Mouse (Mus musculus): Measurements from ENCODE around the gene S100a2. TPM values are rescaled to one million over a fixed set of nuclear protein-coding genes. Genes with fewer than 3 reads are reported as not detected.
A peak's percentile ranks its signal among the peaks of the same experiment; 100 is the strongest.

S100a2 gene
- polyA plus RNA-seq, 1 experiment from 2014 or later, result not detected

DNA sequence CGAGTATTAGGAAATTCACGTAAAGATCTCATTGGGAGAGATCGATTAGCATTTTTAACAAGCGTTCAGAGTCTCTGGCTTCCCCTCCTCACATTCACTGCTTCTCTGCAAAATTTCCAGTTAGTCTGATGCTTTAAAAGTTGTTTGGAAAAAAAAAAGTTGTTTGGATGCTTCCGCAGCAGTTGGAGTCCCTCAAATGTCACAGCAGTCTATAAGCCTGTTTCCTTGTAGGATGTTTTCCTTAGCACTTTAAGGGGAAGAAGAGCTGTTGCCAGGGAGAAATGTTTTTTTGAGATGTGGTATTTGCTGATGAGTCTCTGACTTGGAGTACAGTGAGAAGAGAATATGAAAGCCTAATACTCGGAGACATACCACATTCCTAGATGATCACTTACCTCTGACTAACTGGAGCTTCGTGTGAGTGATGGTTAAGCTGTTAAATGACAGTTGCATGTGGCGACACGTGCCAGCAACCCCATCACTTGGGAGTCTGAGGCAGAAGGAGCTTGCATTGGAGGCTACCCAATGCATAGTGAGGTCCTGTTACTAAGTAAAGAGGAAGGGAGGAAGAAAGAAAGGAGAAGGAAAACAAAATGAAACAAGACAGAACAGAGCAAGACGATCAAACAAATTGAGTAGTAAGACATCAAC is 13.6 kb upstream of the S100a2 start:
- H3K4me3 ChIP-seq (ENCODE audit: low read depth, low read length), result no peak overlapping the region
- no peak overlapping the region for H3K9ac ChIP-seq (ENCODE audit: low read depth, low read length)
- no peak overlapping the region for H3K4me2 ChIP-seq (ENCODE audit: low read length)
- ATAC-seq, result no peak
- no peaks in the 10 kb centered on the region for H3K4me1 ChIP-seq (ENCODE audit: control insufficient read depth, insufficient read depth, low read length)
- H3K27me3 ChIP-seq (ENCODE audit: control insufficient read depth, insufficient read depth, low read depth, low read length), result no peaks in the 10 kb centered on the region
- H3K27ac ChIP-seq (ENCODE audit: low read length), result no peak overlapping the region
- no peaks in the 10 kb centered on the region for H3K36me3 ChIP-seq (ENCODE audit: control insufficient read depth, insufficient read depth, low read length)
- 77% methylated on average over 10 of the region's 10 CpGs for WGBS
- no peaks in the 10 kb centered on the region for H3K9me3 ChIP-seq (replicated peaks; ENCODE audit: control insufficient read depth, low read length, poor library complexity, severe bottlenecking)

DNA sequence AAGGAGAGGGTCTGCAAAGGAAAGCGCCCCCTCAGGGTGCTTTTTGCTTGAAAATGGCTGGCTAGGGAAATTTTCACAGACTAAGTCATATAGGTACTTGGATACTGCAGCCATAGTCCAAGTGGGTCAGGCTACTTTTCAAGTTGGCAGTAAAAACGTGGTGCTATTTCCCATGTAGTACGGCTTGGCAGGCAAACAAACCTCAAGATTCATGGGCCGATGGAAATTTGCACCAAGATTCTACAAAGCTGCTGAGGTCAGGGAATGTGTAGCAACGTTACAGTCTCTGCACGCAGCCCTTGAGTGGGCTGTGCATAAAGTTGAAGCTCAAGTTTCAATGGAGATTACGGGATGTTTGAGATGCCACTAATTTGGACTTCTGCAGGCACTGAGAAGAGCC is 10.6 kb upstream of the S100a2 start:
- Histone ChIP-seq H3K4me1 (ENCODE audit: control insufficient read depth, insufficient read depth, low read length) (no peaks in the 10 kb centered on the region), H3K9me3 (replicated peaks; ENCODE audit: control insufficient read depth, low read length, poor library complexity, severe bottlenecking) (no peaks in the 10 kb centered on the region), H3K36me3 (ENCODE audit: control insufficient read depth, insufficient read depth, low read length) (no peaks in the 10 kb centered on the region), H3K4me3 (ENCODE audit: low read depth, low read length) (no peak overlapping the region), H3K27ac (ENCODE audit: low read length) (no peak overlapping the region), H3K4me2 (ENCODE audit: low read length) (no peak overlapping the region), H3K27me3 (ENCODE audit: control insufficient read depth, insufficient read depth, low read depth, low read length) (no peaks in the 10 kb centered on the region), H3K9ac (ENCODE audit: low read depth, low read length) (no peak overlapping the region)
- ATAC-seq, result no peak
- WGBS, result 83% methylated on average over 7 of the region's 7 CpGs

DNA sequence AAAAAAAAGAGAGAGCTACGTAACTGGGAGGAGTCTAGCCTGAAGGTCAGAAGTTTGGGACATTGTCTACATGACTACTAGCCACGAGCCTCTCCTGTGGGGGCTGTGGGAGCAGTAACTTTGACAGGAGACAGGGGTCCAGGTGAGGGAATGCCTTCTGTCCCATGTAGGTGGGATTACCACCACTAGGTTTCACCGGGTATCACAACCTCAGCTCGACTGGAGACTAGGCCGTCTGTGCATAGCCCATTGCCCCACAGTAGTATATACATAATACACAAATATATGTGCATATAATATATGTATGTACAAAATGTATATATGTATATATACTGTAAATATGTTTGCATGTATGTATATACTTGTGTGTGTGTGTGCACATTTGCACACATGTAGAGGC is 8.9 kb upstream of the S100a2 start:
- no peak overlapping the region for H3K4me3 ChIP-seq (ENCODE audit: low read depth, low read length)
- H3K9me3 ChIP-seq (replicated peaks; ENCODE audit: control insufficient read depth, low read length, poor library complexity, severe bottlenecking), result no peaks in the 10 kb centered on the region
- WGBS, result 94% methylated on average over 5 of the region's 5 CpGs
- no peak overlapping the region for H3K9ac ChIP-seq (ENCODE audit: low read depth, low read length)
- no peak for ATAC-seq
- no peaks in the 10 kb centered on the region for H3K4me1 ChIP-seq (ENCODE audit: control insufficient read depth, insufficient read depth, low read length)
- no peaks in the 10 kb centered on the region for H3K27me3 ChIP-seq (ENCODE audit: control insufficient read depth, insufficient read depth, low read depth, low read length)
- H3K27ac ChIP-seq (ENCODE audit: low read length), result no peak overlapping the region
- no peak overlapping the region for H3K4me2 ChIP-seq (ENCODE audit: low read length)
- no peaks in the 10 kb centered on the region for H3K36me3 ChIP-seq (ENCODE audit: control insufficient read depth, insufficient read depth, low read length)

DNA sequence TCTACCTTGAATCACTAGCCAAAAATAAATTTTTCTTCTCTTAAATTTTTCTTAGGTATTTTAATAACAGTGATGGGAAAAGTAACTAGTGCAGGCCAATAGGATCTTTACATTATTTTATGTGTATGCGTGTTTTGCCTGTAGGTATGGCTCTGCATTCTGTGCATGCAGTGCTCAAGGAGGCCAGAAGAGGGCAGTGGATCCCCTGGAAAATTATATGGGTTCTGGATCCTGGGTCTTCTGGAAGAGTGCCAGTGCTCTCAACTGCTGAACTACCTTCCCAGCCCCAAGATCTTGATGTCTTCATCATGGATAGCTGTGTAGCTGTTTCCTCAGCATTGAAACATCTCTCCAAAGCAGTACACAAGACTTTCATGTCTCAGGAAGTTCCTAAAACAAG is 7.9 kb upstream of the S100a2 start:
- no peak overlapping the region for H3K4me2 ChIP-seq (ENCODE audit: low read length)
- H3K36me3 ChIP-seq (ENCODE audit: control insufficient read depth, insufficient read depth, low read length), result no peaks in the 10 kb centered on the region
- 94% methylated on average over 1 of the region's 1 CpGs for WGBS
- H3K9ac ChIP-seq (ENCODE audit: low read depth, low read length), result no peak overlapping the region
- no peak overlapping the region for H3K27ac ChIP-seq (ENCODE audit: low read length)
- no peaks in the 10 kb centered on the region for H3K4me1 ChIP-seq (ENCODE audit: control insufficient read depth, insufficient read depth, low read length)
- H3K27me3 ChIP-seq (ENCODE audit: control insufficient read depth, insufficient read depth, low read depth, low read length), result no peaks in the 10 kb centered on the region
- no peaks in the 10 kb centered on the region for H3K9me3 ChIP-seq (replicated peaks; ENCODE audit: control insufficient read depth, low read length, poor library complexity, severe bottlenecking)
- no peak overlapping the region for H3K4me3 ChIP-seq (ENCODE audit: low read depth, low read length)
- ATAC-seq, result no peak

DNA sequence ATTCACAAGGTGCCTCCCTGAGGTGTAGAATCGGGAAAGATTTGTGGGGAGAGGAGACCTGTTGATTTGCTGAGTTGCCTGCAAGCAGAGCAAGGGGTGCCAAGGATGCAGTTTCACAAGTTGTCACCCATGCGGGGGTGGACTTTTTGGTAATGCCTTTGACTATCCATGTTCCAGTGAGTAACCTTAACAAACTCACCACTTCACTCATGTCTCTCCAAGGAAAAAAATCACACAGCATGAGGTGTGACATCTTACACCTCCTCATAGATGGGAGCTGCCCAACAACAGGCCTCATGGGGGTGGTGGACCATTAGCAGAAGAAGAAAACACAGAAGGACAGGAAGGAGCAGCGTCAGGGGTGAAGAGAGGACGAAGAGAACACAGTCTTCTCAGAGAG is 7.5 kb upstream of the S100a2 start:
- H3K36me3 ChIP-seq (ENCODE audit: control insufficient read depth, insufficient read depth, low read length), result no peaks in the 10 kb centered on the region
- no peak overlapping the region for H3K4me2 ChIP-seq (ENCODE audit: low read length)
- H3K9me3 ChIP-seq (replicated peaks; ENCODE audit: control insufficient read depth, low read length, poor library complexity, severe bottlenecking), result no peaks in the 10 kb centered on the region
- no peak overlapping the region for H3K27ac ChIP-seq (ENCODE audit: low read length)
- H3K27me3 ChIP-seq (ENCODE audit: control insufficient read depth, insufficient read depth, low read depth, low read length), result no peaks in the 10 kb centered on the region
- ATAC-seq, result no peak
- no peak overlapping the region for H3K9ac ChIP-seq (ENCODE audit: low read depth, low read length)
- 93% methylated on average over 4 of the region's 4 CpGs for WGBS
- H3K4me3 ChIP-seq (ENCODE audit: low read depth, low read length), result no peak overlapping the region
- H3K4me1 ChIP-seq (ENCODE audit: control insufficient read depth, insufficient read depth, low read length), result no peaks in the 10 kb centered on the region

DNA sequence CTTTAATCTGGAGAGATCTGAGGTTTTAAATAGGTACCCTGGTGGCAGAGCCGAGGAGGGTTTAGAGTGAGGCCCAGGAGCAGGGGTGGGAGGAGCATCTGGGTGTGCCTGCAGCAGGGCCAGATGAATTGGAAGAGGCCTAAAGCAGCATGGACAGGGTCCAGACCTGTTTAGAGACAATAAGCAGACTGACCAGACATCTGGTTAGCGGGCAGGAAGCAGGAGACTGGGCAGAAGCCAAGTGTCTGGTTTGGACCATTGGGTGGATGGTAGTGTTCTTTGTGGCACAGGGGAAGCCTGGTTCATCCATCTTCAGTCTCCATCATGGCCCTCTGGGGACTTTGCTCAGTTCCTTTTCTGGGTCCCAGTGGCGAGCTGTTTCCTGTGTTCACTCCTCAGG is 6.2 kb upstream of the S100a2 start:
- Histone ChIP-seq H3K27me3 (ENCODE audit: control insufficient read depth, insufficient read depth, low read depth, low read length) (no peaks in the 10 kb centered on the region), H3K4me3 (ENCODE audit: low read depth, low read length) (no peak overlapping the region), H3K36me3 (ENCODE audit: control insufficient read depth, insufficient read depth, low read length) (no peaks in the 10 kb centered on the region), H3K27ac (ENCODE audit: low read length) (no peak overlapping the region), H3K9me3 (replicated peaks; ENCODE audit: control insufficient read depth, low read length, poor library complexity, severe bottlenecking) (no peaks in the 10 kb centered on the region), H3K4me2 (ENCODE audit: low read length) (no peak overlapping the region), H3K4me1 (ENCODE audit: control insufficient read depth, insufficient read depth, low read length) (no peaks in the 10 kb centered on the region), H3K9ac (ENCODE audit: low read depth, low read length) (no peak overlapping the region)
- ATAC-seq, result no peak
- 42% methylated on average over 3 of the region's 3 CpGs for WGBS

DNA sequence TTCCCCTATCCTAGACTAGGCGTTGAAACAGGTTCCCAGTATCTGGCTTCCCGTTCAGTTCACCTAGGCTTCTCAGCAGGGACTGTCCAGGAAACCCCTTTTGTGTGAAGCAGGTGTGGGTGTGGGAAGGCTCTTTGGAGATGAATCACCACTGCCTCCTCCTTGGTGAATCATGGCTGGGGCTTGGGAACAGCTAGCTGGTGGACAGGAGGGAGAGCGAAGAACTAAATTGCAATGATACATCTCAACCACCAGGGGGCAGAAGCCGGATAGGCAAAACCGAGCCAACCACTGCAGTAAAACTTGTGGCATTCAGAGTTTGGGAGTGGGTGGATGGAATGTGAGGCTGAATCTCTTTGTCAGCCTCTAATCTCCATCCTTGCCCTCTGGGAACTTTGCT is 4.5 kb upstream of the S100a2 start:
- H3K27me3 ChIP-seq (ENCODE audit: control insufficient read depth, insufficient read depth, low read depth, low read length), result no peaks in the 10 kb centered on the region
- H3K27ac ChIP-seq (ENCODE audit: low read length), result no peak overlapping the region
- ATAC-seq, result 0 out of 2 replicates have a peak, but pooled peaks have one; percentile 34
- H3K4me1 ChIP-seq (ENCODE audit: control insufficient read depth, insufficient read depth, low read length), result no peaks in the 10 kb centered on the region
- 35% methylated on average over 5 of the region's 5 CpGs for WGBS
- H3K36me3 ChIP-seq (ENCODE audit: control insufficient read depth, insufficient read depth, low read length), result no peaks in the 10 kb centered on the region
- no peak overlapping the region for H3K9ac ChIP-seq (ENCODE audit: low read depth, low read length)
- H3K4me3 ChIP-seq (ENCODE audit: low read depth, low read length), result no peak overlapping the region
- no peak overlapping the region for H3K4me2 ChIP-seq (ENCODE audit: low read length)
- no peaks in the 10 kb centered on the region for H3K9me3 ChIP-seq (replicated peaks; ENCODE audit: control insufficient read depth, low read length, poor library complexity, severe bottlenecking)

DNA sequence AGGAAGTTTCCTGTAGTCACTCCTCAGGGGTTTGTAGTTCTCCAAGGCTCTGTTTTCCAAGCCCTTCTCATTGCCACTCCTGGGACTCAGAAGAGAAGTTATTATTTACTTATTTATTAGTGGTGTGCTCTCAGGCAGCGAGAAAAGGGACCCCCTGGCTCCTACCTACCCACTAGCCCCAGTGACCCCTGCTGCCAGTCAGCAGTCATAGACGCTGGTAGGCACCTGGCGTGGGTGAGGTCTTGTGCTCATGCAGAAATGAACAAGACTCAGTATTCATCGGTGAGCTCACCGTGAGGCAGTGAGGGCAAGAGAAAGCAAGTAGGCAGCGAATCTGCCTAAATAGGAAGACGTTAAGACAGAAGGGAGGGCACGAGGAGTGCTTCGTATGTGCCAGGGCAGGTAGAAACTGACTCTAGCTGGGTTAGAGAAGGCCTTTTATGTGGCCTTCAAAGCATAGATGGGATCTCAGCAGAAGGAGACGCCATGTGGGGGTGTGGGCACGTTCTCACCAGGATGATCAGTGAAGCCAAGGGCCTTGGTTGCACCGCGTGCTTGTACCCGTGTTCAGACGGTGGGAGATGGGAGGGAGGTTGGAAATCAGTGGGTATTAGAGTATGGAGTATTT is 3.9 kb upstream of the S100a2 start:
- no peak for ATAC-seq
- H3K9me3 ChIP-seq (replicated peaks; ENCODE audit: control insufficient read depth, low read length, poor library complexity, severe bottlenecking), result no peaks in the 10 kb centered on the region
- H3K27me3 ChIP-seq (ENCODE audit: control insufficient read depth, insufficient read depth, low read depth, low read length), result no peaks in the 10 kb centered on the region
- no peak overlapping the region for H3K4me2 ChIP-seq (ENCODE audit: low read length)
- H3K4me3 ChIP-seq (ENCODE audit: low read depth, low read length), result no peak overlapping the region
- 85% methylated on average over 15 of the region's 15 CpGs for WGBS
- no peaks in the 10 kb centered on the region for H3K4me1 ChIP-seq (ENCODE audit: control insufficient read depth, insufficient read depth, low read length)
- H3K27ac ChIP-seq (ENCODE audit: low read length), result no peak overlapping the region
- H3K9ac ChIP-seq (ENCODE audit: low read depth, low read length), result no peak overlapping the region
- no peaks in the 10 kb centered on the region for H3K36me3 ChIP-seq (ENCODE audit: control insufficient read depth, insufficient read depth, low read length)

DNA sequence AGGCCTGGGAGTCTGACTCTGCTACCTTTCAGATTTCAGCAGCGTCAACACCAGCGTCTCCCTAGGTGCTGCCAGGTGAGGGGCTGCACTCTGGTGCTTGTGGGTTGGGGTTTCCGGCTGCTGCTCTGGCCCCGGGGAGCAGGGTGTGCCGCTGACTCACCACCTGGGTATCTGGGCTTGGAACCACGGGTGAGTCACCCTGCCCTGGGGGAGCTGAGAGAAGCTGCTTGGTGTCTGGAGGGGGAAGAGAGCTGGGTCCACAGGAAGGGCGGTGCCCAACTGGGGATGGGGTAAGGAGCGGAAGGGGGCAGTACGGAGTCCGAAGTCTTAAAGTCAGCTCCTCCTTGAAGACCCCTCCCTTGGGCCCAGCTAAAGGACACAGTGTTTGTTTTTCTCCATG is 3.1 kb upstream of the S100a2 start:
- H3K27me3 ChIP-seq (ENCODE audit: control insufficient read depth, insufficient read depth, low read depth, low read length), result no peaks in the 10 kb centered on the region
- H3K4me2 ChIP-seq (ENCODE audit: low read length), result no peak overlapping the region
- no peak for ATAC-seq
- no peaks in the 10 kb centered on the region for H3K36me3 ChIP-seq (ENCODE audit: control insufficient read depth, insufficient read depth, low read length)
- H3K9ac ChIP-seq (ENCODE audit: low read depth, low read length), result no peak overlapping the region
- H3K4me1 ChIP-seq (ENCODE audit: control insufficient read depth, insufficient read depth, low read length), result no peaks in the 10 kb centered on the region
- no peak overlapping the region for H3K4me3 ChIP-seq (ENCODE audit: low read depth, low read length)
- no peak overlapping the region for H3K27ac ChIP-seq (ENCODE audit: low read length)
- no peaks in the 10 kb centered on the region for H3K9me3 ChIP-seq (replicated peaks; ENCODE audit: control insufficient read depth, low read length, poor library complexity, severe bottlenecking)
- WGBS, result 76% methylated on average over 10 of the region's 10 CpGs

Measured in midbrain, embryonic 16.5 days (tissue).